Mouse (Mus musculus) gastrocnemius, adult 8-10 months (tissue): Measurements from ENCODE around the gene Prnp. TPM values are rescaled to one million over a fixed set of nuclear protein-coding genes. Genes with fewer than 3 reads are reported as not detected.

Experiments
- DNase-seq, 2 experiments: peaks; one replicate each; pipeline ENCODE4 v3.0.0; 2022; ENCODE audit warnings: low spot score in 2 of 2
- total RNA-seq, 4 experiments: library from RNA; stranded (reverse); gene quantifications; 2 replicates each; pipeline ENCODE4 v1.2.4; 2022

Gene Prnp
- total RNA-seq, 4 experiments from 2014 or later: 99.4 to 117 (median 102) TPM

- no peak for DNase-seq
These were observed 39.4 kb downstream of the Prnp start for GRCm38 (mm10) chr2:131948916-131949639.

DNA sequence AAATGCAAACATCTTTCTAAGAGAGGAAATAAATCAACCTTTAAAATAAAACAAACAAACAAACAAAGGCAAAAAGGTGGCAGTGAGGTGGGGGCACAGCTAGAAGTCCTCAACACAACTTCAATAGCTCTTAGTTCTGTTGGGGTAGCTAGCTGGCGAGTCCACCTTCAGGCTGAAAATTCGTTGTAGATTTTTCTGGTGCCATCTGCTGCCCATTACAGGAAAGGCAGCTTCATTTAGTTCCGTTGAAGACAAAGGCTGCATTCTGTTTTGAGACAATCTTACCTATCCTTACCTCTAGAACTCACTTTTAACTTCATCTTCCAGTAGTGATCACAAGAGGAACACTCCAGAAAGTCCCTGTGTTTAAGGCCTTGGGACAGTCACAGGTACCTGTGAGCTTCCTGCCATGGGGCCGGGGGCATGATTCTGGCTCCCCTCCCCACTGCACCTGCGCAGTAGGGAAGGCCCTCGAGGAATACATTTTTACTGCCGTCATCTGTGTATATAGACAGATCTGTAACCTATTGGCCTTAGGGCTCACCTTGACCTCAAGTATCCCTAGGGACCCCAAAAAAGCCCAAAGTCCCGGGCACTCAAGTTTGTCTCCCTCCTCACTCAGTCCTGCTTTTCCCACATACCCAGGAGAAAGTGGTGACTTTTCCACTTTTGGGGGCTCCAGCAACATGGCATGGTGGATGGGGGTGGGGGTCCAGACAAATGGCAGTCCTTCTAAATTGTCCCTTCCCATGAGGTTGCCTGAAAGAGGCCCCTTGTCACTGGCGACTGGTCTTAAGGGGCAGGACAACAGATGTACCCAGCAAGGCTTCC is 40.3 kb downstream of the Prnp start:
- DNase-seq: no peak

- DNase-seq: no peak
These were observed 40.9 kb downstream of the Prnp start, which contains the start of gene Prnd for GRCm38 (mm10) chr2:131950598-131951095. Prnd (plus strand) TSS chr2:131950861.

DNA sequence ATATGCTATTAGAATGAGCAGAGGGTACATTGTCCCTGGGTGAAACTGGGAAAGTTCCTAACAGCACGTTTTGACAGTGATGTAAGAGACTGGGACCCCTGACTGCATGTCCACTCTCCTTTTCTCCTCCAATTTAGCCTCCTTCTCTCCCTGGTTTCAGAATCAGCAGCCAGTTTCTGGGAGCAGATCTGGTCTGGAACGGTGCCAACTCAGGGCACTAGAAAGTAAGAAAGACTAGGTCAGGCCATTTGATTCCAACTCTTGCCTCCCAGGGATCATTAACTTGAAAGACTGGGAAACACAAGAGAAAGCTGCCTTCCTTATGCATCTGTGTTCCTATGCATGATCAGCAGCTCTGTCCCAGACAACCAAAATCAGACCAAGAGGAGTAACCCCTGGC is 42.7 kb downstream of the Prnp start:
- DNase-seq: no peak

- DNase-seq: no peak
These were observed 43.3 kb downstream of the Prnp start for GRCm38 (mm10) chr2:131952961-131953538.

DNA sequence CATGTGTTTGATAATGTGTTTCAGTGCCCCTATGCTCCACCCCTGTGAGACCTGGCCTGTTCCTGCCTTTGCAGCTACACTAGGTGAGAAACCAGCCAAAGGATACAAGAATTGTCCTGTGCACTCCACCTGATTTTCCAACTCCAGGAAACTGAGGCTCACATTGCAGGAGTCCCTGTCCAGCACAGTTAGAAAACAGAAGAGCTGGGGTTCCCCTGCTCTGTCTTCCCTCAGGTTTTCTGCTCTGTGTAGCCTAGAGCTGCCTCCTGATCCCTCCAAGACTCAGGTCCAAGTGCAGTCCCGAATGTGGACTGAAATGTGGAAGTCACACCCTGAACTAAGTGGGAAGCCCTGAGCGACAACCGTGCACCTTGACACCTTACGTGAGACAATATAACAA is 44.0 kb downstream of the Prnp start:
- DNase-seq: no peak

DNA sequence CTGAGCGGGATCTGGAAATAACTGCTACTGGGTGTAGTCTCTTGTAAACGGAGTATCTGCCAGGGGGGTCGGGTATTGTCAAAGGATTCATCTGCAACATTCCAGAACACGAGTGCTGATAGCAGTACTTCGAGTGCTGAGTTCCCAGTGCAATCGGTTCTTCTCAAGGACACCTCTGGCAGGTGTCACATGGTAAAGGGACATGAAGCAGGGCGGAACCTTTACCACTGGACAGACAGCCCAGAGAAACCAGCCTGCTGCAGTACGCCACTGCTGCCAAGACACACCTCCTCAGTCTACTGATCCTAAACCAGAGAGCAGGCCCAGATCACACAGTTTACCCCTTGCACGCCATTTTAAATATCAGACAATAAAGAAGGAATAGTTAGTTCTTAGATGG is 45.1 kb downstream of the Prnp start:
- no peak for DNase-seq

- no peak for DNase-seq
These were observed 45.5 kb downstream of the Prnp start for GRCm38 (mm10) chr2:131955264-131955663.

DNA sequence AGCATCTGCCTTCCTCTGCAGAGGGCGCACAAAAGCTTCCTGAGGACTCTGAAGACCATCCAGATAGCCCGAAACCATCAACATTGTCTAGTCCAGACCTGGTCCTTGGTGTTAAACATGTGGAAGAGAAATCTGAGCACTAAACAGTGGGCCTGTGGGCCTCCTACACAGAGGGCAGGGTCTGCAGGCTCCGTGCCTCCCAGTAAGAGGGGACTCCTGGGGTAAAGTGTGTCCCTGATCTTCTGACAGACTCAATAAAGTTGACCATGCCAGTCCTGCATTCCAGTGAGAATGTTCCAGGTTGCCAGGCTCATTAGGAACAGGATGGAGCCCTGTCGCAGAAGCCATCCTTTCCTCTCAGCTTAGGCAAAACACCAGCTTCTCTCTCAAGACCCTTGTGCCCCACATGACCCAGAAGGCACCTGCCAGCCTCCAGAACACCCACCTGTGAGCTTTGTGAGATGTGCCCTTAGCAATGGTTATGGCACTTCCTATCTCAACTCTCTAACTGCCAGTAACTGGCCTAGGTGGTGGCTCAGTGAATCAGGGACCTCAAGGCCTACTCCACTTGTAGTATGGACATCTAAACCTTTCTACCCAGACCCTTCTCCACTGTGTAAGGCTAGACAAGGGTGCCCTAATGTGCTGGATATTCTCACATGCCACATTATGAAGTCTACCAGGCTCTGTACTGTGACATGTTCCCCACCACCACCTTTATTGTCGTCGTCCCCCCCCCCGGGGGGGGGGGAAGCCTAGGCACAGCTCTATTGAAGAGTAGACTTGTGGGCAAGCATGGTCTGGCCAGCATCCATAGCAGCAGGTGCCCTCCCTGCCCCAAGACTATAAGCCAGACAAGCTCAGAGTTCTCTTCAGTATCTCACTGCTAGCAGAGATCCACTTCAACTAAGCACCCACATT is 46.9 kb downstream of the Prnp start:
- DNase-seq: no peak

- DNase-seq: no peak
These were observed 48.0 kb downstream of the Prnp start for GRCm38 (mm10) chr2:131957731-131958222.

DNA sequence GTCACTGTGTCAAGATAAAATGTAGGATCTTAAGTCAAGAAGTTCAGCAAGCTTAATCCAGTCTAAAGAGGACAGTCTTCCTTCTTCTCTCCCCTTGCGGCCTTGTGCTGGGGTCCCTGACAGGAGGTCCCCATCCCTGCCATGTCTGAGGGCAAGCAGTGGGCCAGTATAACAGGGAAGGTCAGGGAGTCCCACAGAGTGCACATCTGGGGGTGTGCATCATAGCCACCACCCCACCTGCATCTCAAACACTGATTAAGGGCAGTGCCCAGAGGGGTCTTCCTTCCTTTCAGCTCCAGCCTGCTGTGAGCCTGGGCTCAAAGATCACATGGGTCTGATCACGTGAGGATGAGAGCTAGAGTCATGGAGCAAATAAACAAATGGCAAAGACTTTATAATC is 51.9 kb downstream of the Prnp start:
- DNase-seq: no peak

DNA sequence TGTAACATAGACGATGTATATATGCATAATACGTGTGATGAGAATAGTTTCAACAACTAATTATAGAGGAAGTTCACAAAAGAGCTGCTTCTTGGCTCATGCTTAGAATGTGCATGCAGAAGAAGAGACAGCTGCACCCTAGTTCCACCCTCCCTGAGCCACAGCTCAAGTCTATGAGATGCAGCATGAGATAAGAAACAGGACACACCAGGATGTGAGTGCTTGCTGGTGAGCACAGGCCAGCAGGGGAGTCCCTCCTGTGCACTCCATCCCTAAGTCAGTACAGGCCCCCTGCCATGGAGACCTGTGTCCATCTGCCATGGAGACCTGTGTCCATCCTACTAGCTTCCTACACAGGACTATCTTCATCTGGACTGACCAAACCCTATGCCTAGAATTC is 60.9 kb downstream of the Prnp start:
- no peak for DNase-seq

GRCm38 (mm10) chr2:131971098-131971497 is 61.4 kb downstream of the Prnp start:
- DNase-seq: no peak

DNA sequence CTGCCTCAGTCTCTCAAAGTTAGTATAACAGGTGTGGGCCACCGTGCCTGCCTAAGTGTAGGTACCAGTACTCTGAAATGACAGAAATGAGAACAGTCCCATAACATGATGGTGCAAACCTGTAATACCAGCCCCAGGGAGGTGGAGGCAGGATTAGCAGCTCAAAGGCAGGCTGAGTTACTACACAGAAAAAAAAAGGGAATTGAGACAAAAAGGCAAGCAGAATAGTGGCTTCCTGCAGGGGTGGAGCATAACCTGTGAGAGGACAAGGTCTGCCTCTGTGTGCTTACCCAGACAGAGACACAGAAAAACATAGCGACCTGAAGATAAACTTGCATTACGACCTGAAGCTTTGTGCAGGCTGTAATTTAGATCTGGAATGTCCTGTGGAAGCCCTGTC is 66.9 kb downstream of the Prnp start:
- DNase-seq: no peak

DNA sequence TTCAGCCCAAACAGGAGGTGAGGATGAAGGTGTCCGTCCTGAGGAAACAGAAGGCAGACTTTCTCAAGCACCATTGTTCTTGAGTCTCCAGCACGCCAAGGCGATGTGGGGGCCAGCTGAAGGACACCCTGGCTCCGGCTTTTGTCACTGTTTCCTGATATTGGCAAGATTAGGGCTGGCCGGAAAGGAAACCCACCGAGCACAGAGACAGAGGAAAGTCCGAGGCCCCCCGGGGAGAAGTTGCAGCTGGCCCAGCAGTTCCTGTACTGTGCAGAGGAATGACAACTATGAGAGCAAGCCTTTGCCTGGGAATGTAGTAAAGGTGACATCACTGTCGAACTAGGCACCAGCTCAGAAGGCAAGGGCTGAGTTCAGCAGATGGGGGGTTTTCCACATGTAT is 71.1 kb downstream of the Prnp start:
- DNase-seq: no peak

- peak in 1 of 2 experiments; percentile 20 for DNase-seq
These were observed 72.9 kb downstream of the Prnp start for GRCm38 (mm10) chr2:131982546-131983196.

DNA sequence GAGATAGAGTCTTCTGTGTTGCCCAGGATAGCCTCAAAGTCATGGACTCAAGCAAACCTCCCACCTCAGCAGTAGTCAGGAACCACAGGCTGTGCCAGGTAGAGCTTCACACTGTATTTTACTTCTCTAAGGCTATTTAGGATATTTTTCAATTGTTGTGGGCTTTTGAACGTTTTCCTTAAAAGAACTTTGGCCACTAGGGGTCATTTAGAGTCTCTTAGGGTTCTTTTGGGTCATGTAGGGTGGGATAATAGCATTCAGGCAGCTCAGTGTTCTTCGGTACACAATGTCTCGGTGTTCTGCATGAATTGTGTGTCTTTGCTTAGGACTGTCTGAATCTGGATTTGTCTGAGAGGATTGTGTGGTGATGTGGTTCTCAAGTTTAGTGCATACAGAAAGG is 78.2 kb downstream of the Prnp start:
- peak in 1 of 2 experiments; percentile 0 for DNase-seq
